Mouse (Mus musculus): ENCODE measurements around the gene Ccnjl. TPM values are rescaled to one million over a fixed set of nuclear protein-coding genes. Genes with fewer than 3 reads are reported as not detected.

Ccnjl gene
- polyA plus RNA-seq, 1 experiment from 2014 or later: 9.5 TPM

DNA sequence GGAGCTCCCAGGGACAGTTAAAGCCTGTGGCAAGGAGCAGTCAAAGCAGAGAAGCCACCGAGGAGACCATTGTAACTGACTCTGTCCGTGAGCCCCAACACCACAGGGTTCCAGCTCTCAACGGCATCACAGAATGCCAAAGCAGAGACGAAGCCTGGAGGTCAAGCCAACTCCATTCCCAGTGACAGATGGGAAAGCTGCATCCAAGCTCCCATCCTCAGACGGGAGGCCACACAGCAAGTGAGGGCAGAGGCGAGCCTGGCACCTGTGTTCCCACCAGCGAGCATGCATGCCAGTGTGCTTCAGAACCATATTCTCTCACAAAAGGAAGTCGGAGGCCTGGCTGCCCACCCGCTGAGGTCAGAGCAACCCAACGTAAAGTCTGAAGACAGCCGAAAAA lies 10.9 kb upstream of the Ccnjl start:
- Histone ChIP-seq H3K9me3 (ENCODE audit: control insufficient read depth, low read length) (no peaks in the 10 kb centered on the region), H3K4me1 (replicated peaks; ENCODE audit: control insufficient read depth, insufficient read depth, low read length) (no peaks in the 10 kb centered on the region), H3K27ac (ENCODE audit: low read length) (no peak overlapping the region), H3K4me3 (replicated peaks; ENCODE audit: low read length) (no peak overlapping the region), H3K4me2 (ENCODE audit: low read length) (no peak overlapping the region), H3K9ac (replicated peaks; ENCODE audit: low read depth, low read length) (no peak overlapping the region), H3K27me3 (replicated peaks; ENCODE audit: control insufficient read depth, insufficient read depth, low read length) (no peaks in the 10 kb centered on the region), H3K36me3 (ENCODE audit: control insufficient read depth, insufficient read depth) (no peaks in the 10 kb centered on the region)
- no peak for ATAC-seq
- 77% methylated on average over 11 of the region's 11 CpGs for WGBS

DNA sequence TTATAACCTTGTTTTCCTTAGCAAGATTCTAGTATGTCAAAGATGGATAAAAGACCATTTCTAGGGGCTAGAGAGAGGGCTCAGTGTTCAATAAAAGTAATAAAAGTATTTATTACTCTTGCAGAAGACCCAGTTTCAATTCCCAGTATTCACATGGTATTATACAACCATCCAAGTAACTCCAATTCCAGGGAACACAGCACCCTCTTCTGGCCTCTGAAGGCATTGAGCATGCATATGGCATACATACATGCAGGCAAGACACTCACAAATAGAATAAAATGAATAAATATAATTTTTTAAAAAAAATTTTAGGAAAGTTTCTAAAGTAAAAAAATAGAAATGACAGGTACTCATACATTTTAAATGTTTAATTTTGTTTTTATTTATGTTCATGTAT lies 10.5 kb upstream of the Ccnjl start:
- no peaks in the 10 kb centered on the region for H3K27me3 ChIP-seq (replicated peaks; ENCODE audit: control insufficient read depth, insufficient read depth, low read length)
- no peaks in the 10 kb centered on the region for H3K9me3 ChIP-seq (ENCODE audit: control insufficient read depth, low read length)
- H3K27ac ChIP-seq (ENCODE audit: low read length): no peak overlapping the region
- no peaks in the 10 kb centered on the region for H3K4me1 ChIP-seq (replicated peaks; ENCODE audit: control insufficient read depth, insufficient read depth, low read length)
- H3K4me3 ChIP-seq (replicated peaks; ENCODE audit: low read length): no peak overlapping the region
- no peaks in the 10 kb centered on the region for H3K36me3 ChIP-seq (ENCODE audit: control insufficient read depth, insufficient read depth)
- no peak overlapping the region for H3K4me2 ChIP-seq (ENCODE audit: low read length)
- no peak overlapping the region for H3K9ac ChIP-seq (replicated peaks; ENCODE audit: low read depth, low read length)
- ATAC-seq: no peak

DNA sequence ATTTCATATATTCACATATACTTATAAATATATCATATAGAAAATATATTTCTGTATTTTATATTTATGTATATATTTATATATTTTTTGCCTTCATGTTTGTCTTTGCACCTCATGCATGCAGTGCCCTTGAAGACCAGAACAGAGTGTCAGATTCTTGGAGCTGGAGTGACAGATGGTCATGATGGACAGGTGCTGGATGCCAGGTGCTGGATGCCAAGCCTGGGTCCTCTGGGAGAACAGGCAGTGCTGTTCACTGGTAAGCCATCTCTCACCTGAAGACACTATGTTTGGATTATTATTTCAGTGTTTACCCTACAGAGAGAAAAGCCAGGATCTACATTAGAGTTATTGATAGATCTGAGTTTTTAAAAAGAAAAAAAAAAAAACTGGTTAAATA lies 9.8 kb upstream of the Ccnjl start:
- Histone ChIP-seq H3K4me1 (replicated peaks; ENCODE audit: control insufficient read depth, insufficient read depth, low read length) (no peaks in the 10 kb centered on the region), H3K36me3 (ENCODE audit: control insufficient read depth, insufficient read depth) (no peaks in the 10 kb centered on the region), H3K9me3 (ENCODE audit: control insufficient read depth, low read length) (no peaks in the 10 kb centered on the region), H3K4me3 (replicated peaks; ENCODE audit: low read length) (no peak overlapping the region), H3K4me2 (ENCODE audit: low read length) (no peak overlapping the region), H3K9ac (replicated peaks; ENCODE audit: low read depth, low read length) (no peak overlapping the region), H3K27ac (ENCODE audit: low read length) (no peak overlapping the region), H3K27me3 (replicated peaks; ENCODE audit: control insufficient read depth, insufficient read depth, low read length) (no peaks in the 10 kb centered on the region)
- no peak for ATAC-seq

DNA sequence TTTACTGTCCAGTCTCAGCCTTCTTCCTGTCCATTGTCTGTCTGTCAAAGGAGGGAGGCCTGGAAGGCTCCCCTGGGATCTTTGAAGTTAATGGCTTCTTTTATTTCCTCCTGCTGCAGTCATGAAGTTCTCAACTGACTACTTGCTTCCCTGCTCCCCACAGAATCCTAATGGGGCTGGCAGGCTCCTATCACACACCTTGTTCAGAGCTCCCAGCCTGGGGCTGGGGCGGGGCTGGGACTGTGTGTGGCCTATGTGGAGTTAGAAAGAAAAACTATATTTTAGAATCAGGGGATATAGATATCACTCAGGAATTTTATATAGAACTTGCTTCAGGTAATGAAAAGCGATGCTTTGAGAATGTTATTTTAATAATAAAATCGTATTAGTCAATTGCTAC lies 8.1 kb upstream of the Ccnjl start:
- ATAC-seq: no peak
- H3K9ac ChIP-seq (replicated peaks; ENCODE audit: low read depth, low read length): no peak overlapping the region
- no peaks in the 10 kb centered on the region for H3K36me3 ChIP-seq (ENCODE audit: control insufficient read depth, insufficient read depth)
- H3K27ac ChIP-seq (ENCODE audit: low read length): no peak overlapping the region
- no peak overlapping the region for H3K4me3 ChIP-seq (replicated peaks; ENCODE audit: low read length)
- H3K4me1 ChIP-seq (replicated peaks; ENCODE audit: control insufficient read depth, insufficient read depth, low read length): no peaks in the 10 kb centered on the region
- H3K9me3 ChIP-seq (ENCODE audit: control insufficient read depth, low read length): no peaks in the 10 kb centered on the region
- 0 out of 2 replicates have a peak, but pooled peaks cover 3% of the 10 kb centered on the region for H3K27me3 ChIP-seq (replicated peaks; ENCODE audit: control insufficient read depth, insufficient read depth, low read length)
- no peak overlapping the region for H3K4me2 ChIP-seq (ENCODE audit: low read length)
- WGBS: 87% methylated on average over 3 of the region's 3 CpGs

DNA sequence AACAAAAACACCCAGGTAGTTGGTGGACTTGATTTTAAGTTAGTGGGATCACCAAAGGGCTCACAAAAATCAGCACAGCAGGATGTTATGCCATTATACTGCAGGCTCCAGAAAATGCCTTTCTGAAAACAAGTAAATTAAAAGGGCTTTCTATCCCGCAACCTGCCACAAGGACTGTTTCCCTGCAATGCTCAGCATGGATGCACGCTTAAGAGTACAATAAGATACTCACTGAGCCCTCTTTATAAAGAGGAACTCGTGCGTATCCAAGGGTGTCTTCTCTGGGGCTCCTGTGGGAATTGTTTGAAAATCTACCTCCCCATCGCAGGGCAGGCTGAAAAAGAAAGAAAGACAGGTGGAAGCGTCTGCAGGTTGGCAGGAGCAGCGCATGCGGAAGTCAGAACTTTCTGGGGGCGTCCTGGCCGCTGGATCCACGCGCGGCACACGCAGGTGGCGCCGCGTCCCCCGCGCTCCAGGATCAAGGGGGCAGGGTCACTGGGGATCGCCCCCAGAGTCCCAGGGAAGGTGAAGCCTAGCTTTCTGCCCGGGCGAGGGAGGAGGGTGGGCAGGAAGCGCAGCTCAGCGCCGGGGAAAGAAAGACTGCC lies 404 bp upstream of the Ccnjl start:
- ATAC-seq: peak; percentile 46
- Histone ChIP-seq H3K4me2 (ENCODE audit: low read length) (peak overlapping the region; percentile 90), H3K4me3 (replicated peaks; ENCODE audit: low read length) (peak overlapping the region; percentile 82), H3K4me1 (replicated peaks; ENCODE audit: control insufficient read depth, insufficient read depth, low read length) (peaks cover 11% of the 10 kb centered on the region; the same call in 1 of the 2 replicates), H3K27me3 (replicated peaks; ENCODE audit: control insufficient read depth, insufficient read depth, low read length) (0 out of 2 replicates have a peak, but pooled peaks cover 3% of the 10 kb centered on the region), H3K9me3 (ENCODE audit: control insufficient read depth, low read length) (no peaks in the 10 kb centered on the region), H3K9ac (replicated peaks; ENCODE audit: low read depth, low read length) (peak overlapping the region; percentile 86), H3K27ac (ENCODE audit: low read length) (peak overlapping the region; percentile 80), H3K36me3 (ENCODE audit: control insufficient read depth, insufficient read depth) (no peaks in the 10 kb centered on the region)
- WGBS: under 1% methylated on average over 25 of the region's 25 CpGs

DNA sequence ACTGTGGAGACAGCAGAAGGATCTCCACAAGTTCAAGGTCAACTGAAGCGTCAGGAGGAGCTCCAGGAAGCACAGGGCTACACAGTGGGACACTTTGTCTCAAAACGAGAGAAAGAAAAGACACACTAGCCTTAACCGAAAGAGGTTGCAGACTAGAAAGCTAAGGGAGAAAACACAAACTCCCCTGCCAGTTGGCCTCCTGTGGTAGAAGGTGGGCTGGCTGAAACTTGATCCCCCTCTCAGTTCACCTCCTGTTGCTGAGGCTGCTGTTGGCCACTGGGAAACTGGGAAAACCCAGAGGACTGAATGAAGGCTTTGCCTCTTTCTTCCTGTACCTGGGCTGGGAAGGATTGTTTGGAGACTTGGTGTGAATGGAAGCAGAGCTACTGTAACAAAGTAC lies 1.5 kb downstream of the Ccnjl start:
- Histone ChIP-seq H3K27me3 (replicated peaks; ENCODE audit: control insufficient read depth, insufficient read depth, low read length) (no peaks in the 10 kb centered on the region), H3K4me3 (replicated peaks; ENCODE audit: low read length) (0 out of 2 replicates have a peak overlapping the region, but pooled peaks have one; percentile 4), H3K27ac (ENCODE audit: low read length) (no peak overlapping the region), H3K36me3 (ENCODE audit: control insufficient read depth, insufficient read depth) (no peaks in the 10 kb centered on the region), H3K4me1 (replicated peaks; ENCODE audit: control insufficient read depth, insufficient read depth, low read length) (peaks cover 11% of the 10 kb centered on the region; the same call in 1 of the 2 replicates), H3K4me2 (ENCODE audit: low read length) (peak overlapping the region; percentile 27), H3K9me3 (ENCODE audit: control insufficient read depth, low read length) (no peaks in the 10 kb centered on the region), H3K9ac (replicated peaks; ENCODE audit: low read depth, low read length) (0 out of 2 replicates have a peak overlapping the region, but pooled peaks have one; percentile 14)
- WGBS: 21% methylated on average over 3 of the region's 3 CpGs
- no peak for ATAC-seq

DNA sequence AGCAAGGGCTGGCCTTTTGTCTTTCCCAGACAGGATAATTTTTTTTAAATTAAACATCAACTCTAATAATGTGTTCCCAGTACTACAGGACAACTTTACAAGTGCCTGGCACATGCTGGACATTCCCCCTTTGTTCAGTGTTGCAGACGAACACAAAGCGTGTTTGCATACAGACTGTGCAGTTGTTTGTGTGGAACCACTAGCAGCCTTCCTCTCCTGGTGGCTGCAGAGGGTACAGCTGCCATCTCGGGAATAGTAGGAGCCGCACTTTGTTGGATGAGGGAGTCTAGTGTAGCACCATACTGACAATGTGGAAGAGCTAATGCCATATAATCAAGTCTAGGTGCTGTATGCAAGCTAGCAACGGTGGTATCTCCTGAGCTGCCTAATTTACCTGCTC lies 3.0 kb downstream of the Ccnjl start:
- Histone ChIP-seq H3K9ac (replicated peaks; ENCODE audit: low read depth, low read length) (no peak overlapping the region; the same call in 1 of the 2 replicates), H3K4me1 (replicated peaks; ENCODE audit: control insufficient read depth, insufficient read depth, low read length) (peaks cover 11% of the 10 kb centered on the region; the same call in 1 of the 2 replicates), H3K36me3 (ENCODE audit: control insufficient read depth, insufficient read depth) (no peaks in the 10 kb centered on the region), H3K27ac (ENCODE audit: low read length) (no peak overlapping the region), H3K9me3 (ENCODE audit: control insufficient read depth, low read length) (no peaks in the 10 kb centered on the region), H3K27me3 (replicated peaks; ENCODE audit: control insufficient read depth, insufficient read depth, low read length) (no peaks in the 10 kb centered on the region), H3K4me3 (replicated peaks; ENCODE audit: low read length) (no peak overlapping the region), H3K4me2 (ENCODE audit: low read length) (no peak overlapping the region)
- no peak for ATAC-seq
- WGBS: 48% methylated on average over 5 of the region's 5 CpGs

DNA sequence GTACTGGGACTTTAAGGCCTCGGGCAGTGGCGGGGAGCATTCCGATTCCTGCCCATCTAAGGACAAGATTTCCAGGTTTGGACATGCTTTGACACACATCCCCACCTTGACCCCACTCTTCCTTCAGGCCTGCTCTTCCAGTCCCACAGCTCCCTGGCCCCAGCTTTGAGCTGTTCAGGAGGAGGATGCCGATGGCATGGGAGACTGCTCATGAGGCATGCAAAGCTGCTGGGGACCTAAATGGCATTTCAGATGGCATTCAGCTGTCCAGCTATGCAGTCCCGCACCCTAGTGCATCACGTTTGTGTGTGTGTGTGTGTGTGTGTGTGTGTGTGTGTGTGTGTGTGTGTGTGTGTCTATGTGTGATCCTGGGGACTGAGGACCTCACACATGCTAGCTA lies 8.5 kb downstream of the Ccnjl start:
- no peak overlapping the region for H3K9ac ChIP-seq (replicated peaks; ENCODE audit: low read depth, low read length)
- H3K27ac ChIP-seq (ENCODE audit: low read length): no peak overlapping the region
- no peak for ATAC-seq
- H3K9me3 ChIP-seq (ENCODE audit: control insufficient read depth, low read length): no peaks in the 10 kb centered on the region
- no peak overlapping the region for H3K4me3 ChIP-seq (replicated peaks; ENCODE audit: low read length)
- no peaks in the 10 kb centered on the region for H3K27me3 ChIP-seq (replicated peaks; ENCODE audit: control insufficient read depth, insufficient read depth, low read length)
- no peaks in the 10 kb centered on the region for H3K36me3 ChIP-seq (ENCODE audit: control insufficient read depth, insufficient read depth)
- peaks cover 4% of the 10 kb centered on the region for H3K4me1 ChIP-seq (replicated peaks; ENCODE audit: control insufficient read depth, insufficient read depth, low read length)
- H3K4me2 ChIP-seq (ENCODE audit: low read length): no peak overlapping the region
- 89% methylated on average over 6 of the region's 6 CpGs for WGBS

DNA sequence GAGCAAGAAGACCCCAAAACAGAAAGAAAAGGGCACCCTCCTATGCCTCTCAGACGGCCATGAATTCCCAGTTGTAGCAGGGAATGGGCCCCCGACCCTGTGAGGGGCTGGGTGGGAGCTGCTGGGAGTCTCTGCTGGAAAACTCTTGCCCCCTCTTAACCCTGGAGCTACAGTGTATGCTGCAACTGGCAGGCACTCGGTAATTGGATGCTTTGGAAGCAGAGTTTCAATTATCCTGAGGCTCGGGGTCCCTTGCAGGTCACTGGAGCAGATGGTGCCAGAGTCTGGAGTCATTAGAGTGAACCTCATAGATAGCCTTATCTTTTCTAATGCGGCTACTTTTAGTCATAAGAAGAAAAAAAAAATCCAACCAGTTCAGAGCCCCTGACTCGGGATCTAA lies 11.3 kb downstream of the Ccnjl start:
- Histone ChIP-seq H3K4me2 (ENCODE audit: low read length) (no peak overlapping the region), H3K4me3 (replicated peaks; ENCODE audit: low read length) (no peak overlapping the region), H3K4me1 (replicated peaks; ENCODE audit: control insufficient read depth, insufficient read depth, low read length) (peaks cover 4% of the 10 kb centered on the region), H3K36me3 (ENCODE audit: control insufficient read depth, insufficient read depth) (no peaks in the 10 kb centered on the region), H3K27me3 (replicated peaks; ENCODE audit: control insufficient read depth, insufficient read depth, low read length) (no peaks in the 10 kb centered on the region), H3K27ac (ENCODE audit: low read length) (0 out of 2 replicates have a peak overlapping the region, but pooled peaks have one; percentile 23), H3K9me3 (ENCODE audit: control insufficient read depth, low read length) (no peaks in the 10 kb centered on the region), H3K9ac (replicated peaks; ENCODE audit: low read depth, low read length) (peak overlapping the region; percentile 39; the same call in 1 of the 2 replicates)
- WGBS: 25% methylated on average over 6 of the region's 6 CpGs
- peak; percentile 52 for ATAC-seq
